Mouse (Mus musculus) liver, adult 2 months (tissue): ENCODE measurements around the gene Vmn1r173. TPM values are rescaled to one million over a fixed set of nuclear protein-coding genes. Genes with fewer than 3 reads are reported as not detected.
"Not testable (repeated sequence)": the region's sequence is repeated elsewhere in the genome, so short reads cannot be mapped to it uniquely, and the experiment has no call there.

Source experiments
- DNase-seq: peaks from one replicate; pipeline ENCODE4 v3.0.0-alpha.2; 2011; ENCODE audit warnings: low read depth, low spot score; ENCODE audit errors: extremely low read depth
- H3K27ac ChIP-seq: fragments of 200-500 bp; replicated peaks from 2 replicates; pipeline ENCODE4 v1.5.1; 2012; ENCODE audit warnings: low read depth, mild to moderate bottlenecking, control low read depth, inconsistent platforms, low read length; ENCODE audit not compliant: insufficient read depth
- H3K27me3 ChIP-seq: fragments of 200-500 bp; 2 replicates; pipeline ENCODE4 v1.6.1; 2012; ENCODE audit warnings: mild to moderate bottlenecking, moderate library complexity, low read length, inconsistent platforms; ENCODE audit not compliant: control insufficient read depth, insufficient read depth
- H3K36me3 ChIP-seq: fragments of 200-500 bp; 2 replicates; pipeline ENCODE4 v1.6.1; 2012; ENCODE audit warnings: low read length, inconsistent platforms; ENCODE audit not compliant: control insufficient read depth, insufficient read depth
- H3K4me1 ChIP-seq: fragments of 200-500 bp; 2 replicates; pipeline ENCODE4 v1.6.1; 2011; ENCODE audit warnings: low read length; ENCODE audit not compliant: control insufficient read depth, insufficient read depth
- H3K4me3 ChIP-seq: fragments of 200-500 bp; 2 replicates; pipeline ENCODE4 v1.5.1; 2011; ENCODE audit warnings: low read depth, mild to moderate bottlenecking, control low read depth, low read length, moderate library complexity; ENCODE audit not compliant: insufficient read depth
- H3K79me2 ChIP-seq: fragments of 200-500 bp; 2 replicates; pipeline ENCODE4 v1.6.1; 2012; ENCODE audit warnings: inconsistent platforms, mild to moderate bottlenecking, low read length, moderate library complexity; ENCODE audit not compliant: control insufficient read depth, insufficient read depth
- H3K9ac ChIP-seq: fragments of 200-500 bp; 2 replicates; pipeline ENCODE4 v1.6.1; 2012; ENCODE audit warnings: low read depth, mild to moderate bottlenecking, control low read depth, inconsistent platforms, low read length
- CTCF ChIP-seq: fragments of 200-500 bp; IDR thresholded peaks from 2 replicates; pipeline ENCODE4 v1.5.1; 2011; ENCODE audit warnings: low read depth, low read length, control low read depth
- POLR2A ChIP-seq: fragments of 200-500 bp; IDR thresholded peaks from 2 replicates; pipeline ENCODE4 v1.6.1; 2011; ENCODE audit warnings: low read length, control low read depth; ENCODE audit not compliant: insufficient read depth; ENCODE audit errors: extremely low read depth
- WGBS: fragments of 180-500 bp; shearing (Covaris S2); methylation state at CpG from one replicate; pipeline ENCODE4 v1.1.7; 2018; 5-methylcytosine and 5-hydroxymethylcytosine counted together
- polyA plus RNA-seq: library from polyadenylated mRNA; depleted of rRNA; stranded (reverse); fragments of >200 nt; gene quantifications from 2 replicates; pipeline ENCODE4 v1.2.3, GENCODE M21; 2012; rRNA removed
- total RNA-seq: library from RNA; depleted of rRNA; stranded (reverse); fragments of >200 nt; gene quantifications from 2 replicates; pipeline ENCODE4 v1.2.3, GENCODE M21; 2014; rRNA removed

Vmn1r173 gene
- total RNA-seq (not detected in 2 replicates), polyA plus RNA-seq (not detected in 2 replicates)

- DNase-seq, H3K36me3 ChIP-seq, H3K4me1 ChIP-seq, H3K9ac ChIP-seq, H3K79me2 ChIP-seq, H3K4me3 ChIP-seq, H3K27me3 ChIP-seq, H3K27ac ChIP-seq: not testable (repeated sequence)
- WGBS = 31% methylated on average over 1 of the region's 1 CpGs
These were observed at the start of gene Vmn1r173 for GRCm38 (mm10) chr7:23700403-23700802. Vmn1r173 (plus strand) TSS chr7:23700703.

- H3K9ac ChIP-seq = no peak within 1 kb of the TSS
- no peaks in the 10 kb centered on the region for H3K27me3 ChIP-seq
- H3K79me2 ChIP-seq = no peaks in the 10 kb centered on the region
- no peaks in the 10 kb centered on the region for H3K36me3 ChIP-seq
- no peaks in the 10 kb centered on the region for H3K4me1 ChIP-seq
- no peak within 1 kb of the TSS for H3K27ac ChIP-seq
- 51% methylated on average over 2 of the region's 2 CpGs for WGBS
- no peak for DNase-seq
- TF ChIP-seq CTCF = no peak
- TF ChIP-seq POLR2A = no peak
- no peak within 1 kb of the TSS for H3K4me3 ChIP-seq
These were observed 42.5 kb upstream of the Vmn1r173 start, which contains the start of gene Vmn1r172 for GRCm38 (mm10) chr7:23658016-23658415. Vmn1r172 (plus strand) TSS chr7:23658316.

DNA sequence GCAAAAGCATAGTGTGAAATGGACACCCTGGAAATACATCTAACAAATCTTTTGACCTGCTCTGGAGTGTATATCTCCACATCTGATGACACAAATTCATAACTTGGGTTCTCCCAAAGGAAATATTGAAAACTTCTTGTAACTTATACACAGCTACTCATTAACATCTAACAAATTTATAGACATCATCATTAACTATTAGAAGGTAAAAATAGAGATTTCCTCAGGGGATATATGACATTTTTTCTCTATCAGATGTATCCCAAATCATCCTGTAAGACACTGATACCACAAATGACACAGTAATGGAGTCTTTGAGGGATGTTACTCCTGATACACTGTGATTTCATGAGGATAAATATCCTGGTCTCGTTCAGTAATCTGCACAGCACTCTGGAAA lies 51.5 kb downstream of the Vmn1r173 start, which contains the start of gene Vmn1r174:
Gene Vmn1r174, plus strand, starts transcription at position 301 of the 400 bp plus-strand sequence.
- not testable (repeated sequence) for H3K27me3 ChIP-seq, H3K9ac ChIP-seq, H3K4me3 ChIP-seq, H3K36me3 ChIP-seq, H3K4me1 ChIP-seq, H3K79me2 ChIP-seq, H3K27ac ChIP-seq, DNase-seq
- WGBS = 39% methylated on average over 1 of the region's 1 CpGs

Other genes with a start within 250 kb of the Vmn1r173 start
- not detected in 2 replicates for gene Vmn1r167, start 193.5 kb upstream of the Vmn1r173 start, total RNA-seq
- not detected in 2 replicates for gene Vmn1r167, start 193.5 kb upstream of the Vmn1r173 start, polyA plus RNA-seq
- not detected in 2 replicates for gene Vmn1r168, start 161.0 kb upstream of the Vmn1r173 start, total RNA-seq
- not detected in 2 replicates for gene Vmn1r168, start 161.0 kb upstream of the Vmn1r173 start, polyA plus RNA-seq
- gene Vmn1r169, start 125.2 kb upstream of the Vmn1r173 start, total RNA-seq = not detected in 2 replicates
- gene Vmn1r169, start 125.2 kb upstream of the Vmn1r173 start, polyA plus RNA-seq = not detected in 2 replicates
- not detected in 2 replicates for gene Vmn1r170, start 94.5 kb upstream of the Vmn1r173 start, total RNA-seq
- not detected in 2 replicates for gene Vmn1r170, start 94.5 kb upstream of the Vmn1r173 start, polyA plus RNA-seq
- gene Vmn1r171, start 70.0 kb upstream of the Vmn1r173 start, total RNA-seq = not detected in 2 replicates
- not detected in 2 replicates for gene Vmn1r171, start 70.0 kb upstream of the Vmn1r173 start, polyA plus RNA-seq
- gene Vmn1r172, start 42.4 kb upstream of the Vmn1r173 start, total RNA-seq = not detected in 2 replicates
- not detected in 2 replicates for gene Vmn1r172, start 42.4 kb upstream of the Vmn1r173 start, polyA plus RNA-seq
- gene Vmn1r174, start 51.6 kb downstream of the Vmn1r173 start, total RNA-seq = not detected in 2 replicates
- not detected in 2 replicates for gene Vmn1r174, start 51.6 kb downstream of the Vmn1r173 start, polyA plus RNA-seq
- gene Vmn1r175, start 109.9 kb downstream of the Vmn1r173 start, total RNA-seq = not detected in 2 replicates
- gene Vmn1r175, start 109.9 kb downstream of the Vmn1r173 start, polyA plus RNA-seq = not detected in 2 replicates
- not detected in 2 replicates for gene Vmn1r176, start 136.7 kb downstream of the Vmn1r173 start, total RNA-seq
- not detected in 2 replicates for gene Vmn1r176, start 136.7 kb downstream of the Vmn1r173 start, polyA plus RNA-seq
- gene Vmn1r177, start 165.7 kb downstream of the Vmn1r173 start, total RNA-seq = not detected in 2 replicates
- gene Vmn1r177, start 165.7 kb downstream of the Vmn1r173 start, polyA plus RNA-seq = not detected in 2 replicates
- not detected in 2 replicates for gene Vmn1r178, start 191.3 kb downstream of the Vmn1r173 start, total RNA-seq
- gene Vmn1r178, start 191.3 kb downstream of the Vmn1r173 start, polyA plus RNA-seq = not detected in 2 replicates
- not detected in 2 replicates for gene Vmn1r179, start 226.3 kb downstream of the Vmn1r173 start, total RNA-seq
- gene Vmn1r179, start 226.3 kb downstream of the Vmn1r173 start, polyA plus RNA-seq = not detected in 2 replicates
- gene Vmn1r180, start 249.9 kb downstream of the Vmn1r173 start, total RNA-seq = not detected in 2 replicates
- gene Vmn1r180, start 249.9 kb downstream of the Vmn1r173 start, polyA plus RNA-seq = not detected in 2 replicates